Mouse (Mus musculus): ENCODE measurements at regions not wholly inside any gene's neighbourhood (a gene's known extent, or its start where the extent isn't known, plus 50 kb on each side); places are given as distances from the start of the nearest gene placed in this dataset.

DNA sequence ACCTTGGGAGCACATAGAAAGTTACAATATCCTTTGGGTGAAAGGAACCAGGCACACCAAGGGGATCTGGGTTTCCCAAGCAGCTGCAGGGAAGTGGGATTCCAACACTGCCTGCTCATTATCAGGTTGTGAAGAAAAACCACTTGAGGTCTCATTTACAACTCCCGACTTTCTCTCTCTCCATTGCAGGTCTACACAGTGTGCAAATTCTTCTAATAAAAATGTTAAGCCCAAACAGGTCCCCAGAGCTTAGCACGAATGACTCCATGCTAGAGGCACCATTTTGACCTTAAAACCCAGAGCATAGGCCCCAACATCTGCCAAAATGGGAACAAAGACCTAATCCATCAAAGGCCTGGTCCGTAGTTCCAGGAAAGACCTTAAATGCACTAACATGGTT lies 231.3 kb upstream of the Nrip1 start:
- ATAC-seq (replicated peaks; ENCODE audit: low FRiP score, poor library complexity, severe bottlenecking) = no peak

- ATAC-seq (replicated peaks; ENCODE audit: low FRiP score, poor library complexity, severe bottlenecking) = no peak
Measured at GRCm38 (mm10) chr16:76603846-76604258, 230.2 kb upstream of the Nrip1 start.

DNA sequence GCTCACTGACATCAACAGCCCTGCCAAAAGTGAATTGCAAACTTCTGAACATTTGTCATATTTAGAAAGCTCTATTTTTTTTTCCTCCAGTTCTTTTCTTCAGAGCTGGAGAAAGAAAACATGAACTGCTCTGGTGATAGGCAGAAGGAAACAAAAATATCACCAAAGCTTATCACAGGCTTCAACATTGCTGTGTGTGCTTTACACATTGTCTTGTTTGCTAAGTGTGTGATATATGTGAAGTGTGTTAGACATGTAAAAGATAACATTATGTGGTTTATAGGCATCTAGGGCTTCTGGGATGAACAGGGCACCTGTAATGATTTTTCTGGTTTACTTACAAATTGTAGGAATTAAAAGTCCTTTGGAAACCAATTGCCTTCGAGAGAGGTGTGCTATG lies 229.8 kb upstream of the Nrip1 start:
- ATAC-seq (replicated peaks; ENCODE audit: low FRiP score, poor library complexity, severe bottlenecking) = no peak

- ATAC-seq (replicated peaks; ENCODE audit: low FRiP score, poor library complexity, severe bottlenecking) = no peak
Measured at GRCm38 (mm10) chr16:76600131-76600530, 226.5 kb upstream of the Nrip1 start.

DNA sequence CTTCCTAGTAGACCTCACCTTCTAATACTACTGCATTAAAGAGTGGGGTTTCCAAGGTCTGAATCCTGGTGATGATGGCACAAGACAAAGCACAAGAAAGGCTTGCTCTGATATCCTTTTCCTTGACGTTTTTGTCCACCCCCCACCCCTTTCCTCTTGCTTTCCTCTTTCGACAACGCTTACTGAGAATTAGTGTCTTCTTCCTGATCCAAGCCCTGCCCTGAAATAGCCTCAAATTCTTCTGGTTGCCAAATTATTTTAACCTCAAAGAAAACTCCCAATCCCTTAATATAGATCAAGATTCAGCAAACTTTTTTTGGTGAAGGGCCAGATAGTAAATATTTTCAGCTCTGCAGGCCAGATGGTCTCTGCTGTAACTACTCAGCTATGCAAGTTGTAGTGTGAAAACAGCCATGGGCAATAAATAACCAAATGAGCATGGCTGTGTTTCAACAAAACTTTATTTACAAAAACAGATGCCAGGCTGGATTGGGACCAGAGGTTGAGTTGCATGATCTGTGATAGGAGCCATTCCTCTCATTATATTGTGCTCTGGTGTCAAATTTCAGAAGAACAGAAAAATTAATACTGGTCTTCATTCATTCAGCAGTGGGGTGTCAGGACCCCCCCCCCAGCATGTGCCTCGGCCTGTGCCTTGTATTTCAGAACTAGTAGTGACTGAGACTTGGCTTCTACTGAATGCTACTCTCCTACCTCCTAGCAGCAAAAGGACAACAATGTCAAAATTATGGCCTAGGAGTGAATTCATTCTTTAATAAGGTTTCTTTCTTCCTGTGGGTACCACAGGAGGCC lies 218.5 kb upstream of the Nrip1 start:
- no peak for ATAC-seq (replicated peaks; ENCODE audit: low FRiP score, poor library complexity, severe bottlenecking)

DNA sequence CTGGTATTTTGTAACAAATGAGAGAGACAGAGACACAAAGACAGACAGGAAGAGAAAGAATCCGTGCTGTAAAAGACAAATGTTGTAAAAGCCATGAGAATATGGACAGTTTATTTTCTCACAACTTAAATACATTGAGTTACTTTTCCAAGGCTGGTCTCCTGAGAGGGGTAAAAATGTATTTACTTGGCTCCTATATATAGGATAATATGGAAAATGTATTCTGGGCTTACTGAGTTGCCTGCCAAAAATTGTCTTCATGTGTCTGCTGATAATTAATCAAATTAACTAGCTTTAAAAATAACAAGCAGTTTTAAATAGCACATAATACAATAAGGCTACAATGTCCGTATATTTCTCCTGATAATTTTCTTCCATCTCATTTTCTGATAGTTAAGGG lies 216.2 kb upstream of the Nrip1 start:
- no peak for ATAC-seq (replicated peaks; ENCODE audit: low FRiP score, poor library complexity, severe bottlenecking)

- ATAC-seq (replicated peaks; ENCODE audit: low FRiP score, poor library complexity, severe bottlenecking) = no peak
Measured at GRCm38 (mm10) chr16:76577206-76577605, 203.6 kb upstream of the Nrip1 start.

GRCm38 (mm10) chr16:76575281-76575680 lies 201.7 kb upstream of the Nrip1 start:
- no peak for ATAC-seq (replicated peaks; ENCODE audit: low FRiP score, poor library complexity, severe bottlenecking)

DNA sequence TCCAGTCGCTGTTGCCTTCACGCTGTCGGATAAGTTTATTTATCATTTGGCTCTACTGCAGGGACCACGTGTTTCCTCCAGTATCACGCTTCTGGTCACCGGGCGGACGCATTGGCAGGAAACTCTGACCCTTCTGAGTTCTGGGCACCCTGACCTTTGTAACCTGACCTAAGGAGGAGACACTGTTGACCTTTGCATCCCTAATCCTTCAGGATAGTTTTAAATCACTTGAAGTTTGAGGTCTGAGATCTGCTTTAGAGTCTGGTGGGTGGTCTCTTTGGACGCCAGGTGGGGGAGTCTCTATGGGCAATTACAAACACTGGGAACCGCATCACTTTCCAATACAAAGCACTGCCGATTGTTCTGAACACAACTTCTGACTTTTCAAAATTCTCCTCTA lies 192.6 kb upstream of the Nrip1 start:
- ATAC-seq (replicated peaks; ENCODE audit: low FRiP score, poor library complexity, severe bottlenecking) = no peak

DNA sequence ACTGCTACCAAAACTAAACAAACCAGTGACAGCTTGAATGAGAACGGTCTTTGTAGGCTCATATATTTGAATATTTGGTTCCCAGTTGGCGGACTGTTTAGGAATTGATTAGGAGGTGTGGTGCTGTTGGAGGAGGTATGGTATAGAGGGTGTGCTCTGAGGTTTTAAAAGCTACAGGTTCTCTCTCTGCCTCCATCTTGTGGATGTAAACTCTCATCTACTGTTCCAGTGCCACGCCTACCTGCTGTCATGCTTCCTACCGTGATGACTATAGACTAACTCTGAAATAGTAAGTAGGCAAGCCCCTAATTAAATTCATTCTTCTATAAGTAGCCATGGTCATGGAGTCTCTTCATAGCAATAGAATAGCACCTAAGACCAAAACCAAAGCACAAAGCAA lies 181.2 kb upstream of the Nrip1 start:
- ATAC-seq (replicated peaks; ENCODE audit: low FRiP score, poor library complexity, severe bottlenecking) = no peak

GRCm38 (mm10) chr16:76549628-76550027 lies 176.0 kb upstream of the Nrip1 start:
- ATAC-seq (replicated peaks; ENCODE audit: low FRiP score, poor library complexity, severe bottlenecking) = no peak

- no peak for ATAC-seq (replicated peaks; ENCODE audit: low FRiP score, poor library complexity, severe bottlenecking)
Measured at GRCm38 (mm10) chr16:76547087-76547486, 173.5 kb upstream of the Nrip1 start.

- no peak for ATAC-seq (replicated peaks; ENCODE audit: low FRiP score, poor library complexity, severe bottlenecking)
Measured at GRCm38 (mm10) chr16:76546632-76547031, 173.0 kb upstream of the Nrip1 start.

DNA sequence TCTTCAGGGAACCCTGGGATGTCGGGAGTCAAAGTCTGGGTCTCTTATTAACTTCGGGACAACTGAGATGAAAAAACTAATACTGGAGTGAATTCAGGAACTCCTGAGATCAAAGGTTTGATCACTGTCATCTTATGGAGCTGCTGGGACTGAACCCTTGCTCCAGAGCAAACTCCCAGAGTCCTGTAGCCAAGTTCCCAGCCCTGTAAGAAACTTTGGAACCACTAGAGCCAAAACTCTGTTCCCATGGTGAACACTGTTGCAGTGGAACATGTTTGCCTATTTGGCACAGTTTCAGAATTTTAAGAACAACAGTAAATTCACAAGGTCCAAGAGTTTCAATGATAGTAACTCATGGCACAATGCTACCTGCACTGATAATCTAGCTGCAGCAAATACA lies 172.3 kb upstream of the Nrip1 start:
- no peak for ATAC-seq (replicated peaks; ENCODE audit: low FRiP score, poor library complexity, severe bottlenecking)

DNA sequence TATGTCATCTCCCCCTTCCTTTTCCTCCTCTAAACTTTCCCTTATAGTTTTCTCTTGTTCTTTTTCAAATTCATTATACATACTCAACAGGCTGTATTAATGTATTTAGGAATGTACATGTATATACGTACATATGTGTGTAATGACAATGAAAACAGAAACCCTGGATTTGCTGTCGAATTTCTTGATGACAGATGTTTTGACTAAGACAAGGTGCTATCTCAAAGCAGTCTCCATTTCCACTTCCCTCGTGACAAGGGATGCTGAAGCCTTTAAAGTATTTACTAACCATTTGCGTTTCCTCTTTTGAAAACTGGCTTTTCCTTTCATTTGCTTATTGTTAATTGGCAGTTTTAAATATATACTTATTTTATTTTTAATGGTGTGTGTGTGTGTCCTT lies 171.3 kb upstream of the Nrip1 start:
- ATAC-seq (replicated peaks; ENCODE audit: low FRiP score, poor library complexity, severe bottlenecking) = no peak

DNA sequence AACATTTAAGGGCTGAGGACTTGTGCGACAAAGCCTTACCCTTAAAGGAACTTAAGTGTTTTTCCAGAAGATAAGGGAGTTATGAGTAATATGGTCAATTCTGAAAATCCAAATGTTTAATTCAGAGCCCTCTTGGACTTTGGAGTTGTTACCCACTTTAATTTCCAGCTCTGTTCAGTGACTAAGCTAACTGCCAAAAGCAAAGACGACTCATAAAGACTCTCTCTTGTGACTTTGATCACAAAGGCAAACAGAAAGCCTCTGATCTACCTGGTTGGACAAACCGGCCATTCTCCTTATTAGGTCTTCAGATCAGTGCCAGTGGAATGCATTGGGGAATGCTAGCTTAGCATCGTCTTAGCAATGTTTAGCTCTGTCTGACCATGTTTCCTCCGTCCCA lies 167.3 kb upstream of the Nrip1 start:
- no peak for ATAC-seq (replicated peaks; ENCODE audit: low FRiP score, poor library complexity, severe bottlenecking)

GRCm38 (mm10) chr16:76540328-76540923 lies 166.8 kb upstream of the Nrip1 start:
- no peak for ATAC-seq (replicated peaks; ENCODE audit: low FRiP score, poor library complexity, severe bottlenecking)

GRCm38 (mm10) chr16:76539669-76540068 lies 166.0 kb upstream of the Nrip1 start:
- ATAC-seq (replicated peaks; ENCODE audit: low FRiP score, poor library complexity, severe bottlenecking) = no peak

DNA sequence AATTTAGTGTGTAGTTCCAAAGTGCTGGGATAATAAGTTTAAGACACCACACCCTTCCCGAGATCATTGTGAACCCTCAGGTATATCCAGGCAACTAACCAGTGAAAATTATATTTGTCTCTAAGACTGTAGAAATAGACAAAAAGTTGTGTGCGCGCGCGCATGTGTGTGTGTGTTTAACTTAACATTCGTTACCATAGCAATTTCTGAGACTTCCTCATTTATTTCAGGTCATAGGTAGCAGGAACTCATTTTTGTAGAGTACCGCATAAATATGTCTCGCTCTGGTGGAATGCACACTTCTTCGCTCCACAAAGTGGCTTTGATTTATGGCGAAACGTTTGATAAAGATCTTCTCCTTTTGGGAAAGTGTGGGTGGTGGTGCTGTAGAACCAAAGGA lies 164.2 kb upstream of the Nrip1 start:
- ATAC-seq (replicated peaks; ENCODE audit: low FRiP score, poor library complexity, severe bottlenecking) = no peak

DNA sequence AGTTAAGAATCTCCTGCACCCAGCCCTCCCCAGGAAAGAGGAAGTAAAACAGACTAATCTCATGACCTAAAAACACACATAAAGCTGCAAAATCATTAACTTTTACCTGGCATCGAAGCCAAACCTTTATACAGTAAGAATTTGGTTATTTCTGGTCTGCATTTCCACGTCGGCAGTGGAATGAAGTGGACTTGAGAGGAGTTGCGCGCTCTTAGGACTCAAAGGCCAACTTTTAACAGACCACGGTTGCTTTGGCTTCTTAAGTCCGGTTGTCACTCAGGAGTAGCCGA lies 159.2 kb upstream of the Nrip1 start:
- no peak for ATAC-seq (replicated peaks; ENCODE audit: low FRiP score, poor library complexity, severe bottlenecking)

- no peak for ATAC-seq (replicated peaks; ENCODE audit: low FRiP score, poor library complexity, severe bottlenecking)
Measured at GRCm38 (mm10) chr16:76532142-76532927, 158.7 kb upstream of the Nrip1 start.

Measured in erythroblast, adult 5-6 weeks (primary cell).